Mouse (Mus musculus) lung, postnatal 0 days (tissue): ENCODE measurements around the gene Mrpl4. TPM values are rescaled to one million over a fixed set of nuclear protein-coding genes. Genes with fewer than 3 reads are reported as not detected.
"Not testable (repeated sequence)": the region's sequence is repeated elsewhere in the genome, so short reads cannot be mapped to it uniquely, and the experiment has no call there.

Experiments used
- ATAC-seq: fragments of 200-750 bp; cut with Nextera tagmentation; 2 replicates; pipeline ENCODE4 v1.8.0; 2017; ENCODE audit warnings: moderate library complexity
- DNase-seq: peaks from one replicate; pipeline ENCODE4 v3.0.0-alpha.2; 2016; ENCODE audit warnings: low spot score
- H3K27ac ChIP-seq: fragments of 300-500 bp; sonication (generic); 2 replicates; pipeline ENCODE4 v1.5.1; 2014; ENCODE audit warnings: antibody characterized with exemption, mild to moderate bottlenecking, low read length, mixed read lengths
- H3K27me3 ChIP-seq: fragments of 300-500 bp; sonication (generic); replicated peaks from 2 replicates; pipeline ENCODE4 v1.6.1; 2014; ENCODE audit warnings: low read length, mixed read lengths; ENCODE audit not compliant: insufficient read depth
- H3K36me3 ChIP-seq: fragments of 300-500 bp; sonication (generic); 2 replicates; pipeline ENCODE4 v1.6.1; 2014; ENCODE audit warnings: low read length, mixed read lengths; ENCODE audit not compliant: insufficient read depth
- H3K4me1 ChIP-seq: fragments of 300-500 bp; sonication (generic); 2 replicates; pipeline ENCODE4 v1.6.1; 2014; ENCODE audit warnings: antibody characterized with exemption, low read depth, low read length, mixed read lengths; ENCODE audit not compliant: insufficient read depth
- H3K4me2 ChIP-seq: fragments of 300-500 bp; sonication (generic); replicated peaks from 2 replicates; pipeline ENCODE4 v1.6.1; 2014; ENCODE audit warnings: low read depth, mild to moderate bottlenecking, low read length, moderate library complexity, mixed read lengths
- H3K4me3 ChIP-seq: fragments of 300-500 bp; sonication (generic); 2 replicates; pipeline ENCODE4 v1.5.1; 2014; ENCODE audit warnings: low read depth, low read length
- H3K9ac ChIP-seq: fragments of 300-500 bp; sonication (generic); replicated peaks from 2 replicates; pipeline ENCODE4 v1.6.1; 2014; ENCODE audit warnings: low read depth, mild to moderate bottlenecking
- H3K9me3 ChIP-seq: fragments of 300-500 bp; sonication (generic); 2 replicates; pipeline ENCODE4 v1.6.1; 2016; ENCODE audit warnings: low read length, mixed read lengths
- CTCF ChIP-seq: IDR thresholded peaks from 2 replicates; pipeline ENCODE4 v1.5.1; 2016; ENCODE audit warnings: antibody characterized with exemption, mild to moderate bottlenecking
- EP300 ChIP-seq: IDR thresholded peaks from 2 replicates; pipeline ENCODE4 v1.6.1; 2016; ENCODE audit warnings: antibody characterized with exemption, mild to moderate bottlenecking, control low read depth
- WGBS: fragments of 180-500 bp; shearing (Covaris S2); extraction: QIAGEN DNeasy Blood & Tissue Kit; methylation state at CpG from one replicate; pipeline ENCODE4 v1.1.7; 2014; 5-methylcytosine and 5-hydroxymethylcytosine counted together
- polyA plus RNA-seq: library from polyadenylated mRNA; unstranded; fragments of >200 nt; fragmentation: Nextera tagmentation; extraction: Ambion mirVana; gene quantifications from 2 replicates; pipeline ENCODE4 v1.2.1, GENCODE M21; 2015

The Mrpl4 gene
- polyA plus RNA-seq, 1 experiment from 2014 or later: 125 TPM

DNA sequence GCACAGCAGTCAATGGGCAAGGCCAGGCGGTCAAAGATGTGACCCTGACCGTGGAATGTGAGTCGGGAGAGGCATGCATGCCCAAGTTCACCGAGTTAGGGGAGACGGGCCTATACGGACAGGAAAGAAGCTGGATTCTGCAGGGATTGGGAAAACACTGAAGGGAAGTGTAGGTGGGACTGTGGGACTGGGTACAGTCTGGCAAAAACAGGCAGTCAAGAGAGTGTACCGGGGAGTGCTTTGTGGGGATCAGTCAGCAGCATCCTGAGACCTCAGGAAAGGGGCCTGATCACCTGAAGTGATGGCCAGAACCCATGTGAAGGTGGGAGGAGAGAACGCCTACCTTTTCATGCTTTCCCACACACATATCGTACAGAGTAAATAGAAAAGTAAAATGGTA, 33.0 kb downstream of the Mrpl4 start:
- H3K9me3 ChIP-seq: no peaks in the 10 kb centered on the region
- no peak overlapping the region for H3K9ac ChIP-seq
- H3K4me3 ChIP-seq: no peak overlapping the region
- no peaks in the 10 kb centered on the region for H3K36me3 ChIP-seq
- 37% methylated on average over 9 of the region's 9 CpGs for WGBS
- DNase-seq: no peak
- peaks cover 42% of the 10 kb centered on the region for H3K27me3 ChIP-seq
- no peak overlapping the region for H3K4me2 ChIP-seq
- no peak for ATAC-seq
- peaks cover 9% of the 10 kb centered on the region; the same call in 1 of the 2 replicates for H3K4me1 ChIP-seq
- TF ChIP-seq EP300 (no peak), CTCF (no peak)
- H3K27ac ChIP-seq: no peak overlapping the region

- H3K4me1 ChIP-seq: peaks cover 9% of the 10 kb centered on the region; the same call in 1 of the 2 replicates
These were observed 33.6 kb downstream of the Mrpl4 start for GRCm38 (mm10) chr9:21036161-21036560.

GRCm38 (mm10) chr9:21036666-21037065, 34.1 kb downstream of the Mrpl4 start:
- Histone ChIP-seq H3K4me2 (0 out of 2 replicates have a peak overlapping the region, but pooled peaks have one; percentile 57), H3K4me1 (peaks cover 9% of the 10 kb centered on the region; the same call in 1 of the 2 replicates), H3K27ac (no peak overlapping the region), H3K9me3 (no peaks in the 10 kb centered on the region), H3K9ac (no peak overlapping the region), H3K4me3 (no peak overlapping the region), H3K27me3 (peaks cover 42% of the 10 kb centered on the region), H3K36me3 (no peaks in the 10 kb centered on the region)
- DNase-seq (no peak), ATAC-seq (no peak)
- 6% methylated on average over 22 of the region's 22 CpGs for WGBS
- TF ChIP-seq CTCF (no peak), EP300 (no peak)

More at GRCm38 (mm10) chr9:21036161-21036560, 33.6 kb downstream of the Mrpl4 start:
- Histone ChIP-seq H3K4me3 (no peak overlapping the region), H3K36me3 (no peaks in the 10 kb centered on the region), H3K4me2 (no peak overlapping the region), H3K9ac (no peak overlapping the region), H3K27ac (no peak overlapping the region), H3K27me3 (peaks cover 42% of the 10 kb centered on the region), H3K9me3 (no peaks in the 10 kb centered on the region)
- 17% methylated on average over 20 of the region's 20 CpGs for WGBS
- TF ChIP-seq EP300: no peak
- no peak for TF ChIP-seq CTCF
- DNase-seq: no peak
- ATAC-seq: no peak

DNA sequence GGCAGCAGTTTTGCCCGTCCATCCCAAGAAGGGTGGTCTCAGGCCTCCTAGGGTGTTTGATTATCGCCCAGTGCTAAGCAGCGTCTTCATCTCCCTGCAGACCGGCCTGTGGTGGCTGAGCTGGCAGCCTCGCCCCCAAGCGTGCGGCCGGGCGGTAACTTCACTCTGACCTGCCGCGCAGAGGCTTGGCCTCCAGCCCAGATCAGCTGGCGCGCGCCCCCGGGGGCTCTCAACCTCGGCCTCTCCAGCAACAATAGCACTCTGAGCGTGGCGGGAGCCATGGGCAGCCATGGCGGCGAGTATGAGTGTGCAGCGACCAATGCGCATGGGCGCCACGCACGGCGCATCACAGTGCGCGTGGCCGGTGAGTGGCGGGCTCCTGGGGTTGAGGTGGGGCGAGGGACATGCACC, 34.9 kb downstream of the Mrpl4 start:
- DNase-seq: peak; percentile 68
- TF ChIP-seq EP300 (no peak), CTCF (no peak)
- Histone ChIP-seq H3K27me3 (peaks cover 42% of the 10 kb centered on the region), H3K9me3 (no peaks in the 10 kb centered on the region), H3K9ac (no peak overlapping the region), H3K4me2 (peak overlapping the region; percentile 57), H3K36me3 (no peaks in the 10 kb centered on the region), H3K4me1 (peaks cover 9% of the 10 kb centered on the region; the same call in 1 of the 2 replicates), H3K4me3 (peak overlapping the region; percentile 27), H3K27ac (no peak overlapping the region)
- 3% methylated on average over 30 of the region's 31 CpGs for WGBS
- ATAC-seq: peak; percentile 39

GRCm38 (mm10) chr9:21039779-21040178, 37.2 kb downstream of the Mrpl4 start:
- H3K9me3 ChIP-seq: no peaks in the 10 kb centered on the region
- no peak overlapping the region for H3K9ac ChIP-seq
- H3K27ac ChIP-seq: no peak overlapping the region
- H3K4me1 ChIP-seq: 0 out of 2 replicates have a peak, but pooled peaks cover 5% of the 10 kb centered on the region
- H3K36me3 ChIP-seq: no peaks in the 10 kb centered on the region
- no peak overlapping the region for H3K4me3 ChIP-seq
- WGBS: 67% methylated on average over 3 of the region's 3 CpGs
- TF ChIP-seq CTCF: no peak
- no peak for TF ChIP-seq EP300
- H3K4me2 ChIP-seq: no peak overlapping the region
- DNase-seq: no peak
- ATAC-seq: no peak
- peaks cover 27% of the 10 kb centered on the region for H3K27me3 ChIP-seq

DNA sequence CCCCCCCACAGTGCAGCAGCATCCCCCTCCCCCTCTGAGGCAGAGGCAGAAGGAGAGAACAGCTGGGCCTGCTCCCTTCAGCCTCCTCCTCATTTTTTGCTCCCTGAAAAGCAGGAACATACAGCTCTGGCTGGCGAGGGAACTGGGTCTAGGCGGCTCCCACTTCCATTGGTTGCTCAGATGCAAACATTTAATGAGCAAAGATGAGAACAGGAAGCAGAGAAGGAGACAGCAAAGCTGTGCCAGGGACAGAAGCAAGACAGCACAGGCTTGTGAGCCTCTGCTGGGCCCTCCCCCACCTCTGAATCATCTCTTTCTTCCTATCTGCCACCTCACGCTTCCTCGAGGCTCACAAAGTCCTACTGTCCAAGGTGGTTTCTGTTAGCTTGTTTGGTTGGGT, 38.8 kb downstream of the Mrpl4 start:
- H3K36me3 ChIP-seq: no peaks in the 10 kb centered on the region
- peaks cover 13% of the 10 kb centered on the region for H3K27me3 ChIP-seq
- no peak overlapping the region for H3K4me2 ChIP-seq
- H3K9me3 ChIP-seq: no peaks in the 10 kb centered on the region
- no peak for ATAC-seq
- no peak overlapping the region for H3K27ac ChIP-seq
- H3K4me3 ChIP-seq: no peak overlapping the region
- WGBS: 40% methylated on average over 4 of the region's 4 CpGs
- no peak for DNase-seq
- no peak overlapping the region for H3K9ac ChIP-seq
- TF ChIP-seq CTCF (no peak), EP300 (no peak)
- 0 out of 2 replicates have a peak, but pooled peaks cover 5% of the 10 kb centered on the region for H3K4me1 ChIP-seq

DNA sequence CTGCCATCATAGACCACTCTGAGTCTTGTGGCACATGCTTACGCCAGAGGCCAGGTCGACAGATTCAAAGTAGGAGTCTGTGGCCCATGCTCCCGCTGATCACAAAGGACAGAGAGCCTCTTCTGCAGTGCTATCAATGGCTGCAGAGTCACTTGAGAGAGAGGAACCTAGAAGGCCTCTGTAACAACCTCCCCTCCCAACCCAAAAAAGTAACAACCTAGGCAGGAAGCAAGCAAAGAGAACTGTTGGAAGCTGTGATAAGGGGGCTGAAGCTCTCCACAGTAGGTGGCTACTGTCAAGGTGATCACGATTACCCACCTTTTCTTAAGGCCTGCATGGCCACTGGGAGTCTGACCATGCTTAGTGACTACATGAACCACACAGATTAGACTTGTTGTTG, 41.0 kb downstream of the Mrpl4 start:
- TF ChIP-seq EP300 (no peak), CTCF (no peak)
- H3K4me3 ChIP-seq: no peak overlapping the region
- H3K36me3 ChIP-seq: no peaks in the 10 kb centered on the region
- WGBS: 82% methylated on average over 4 of the region's 4 CpGs
- H3K4me1 ChIP-seq: no peaks in the 10 kb centered on the region
- DNase-seq (no peak), ATAC-seq (no peak)
- no peak overlapping the region for H3K27ac ChIP-seq
- H3K9ac ChIP-seq: no peak overlapping the region
- H3K4me2 ChIP-seq: no peak overlapping the region
- H3K27me3 ChIP-seq: no peaks in the 10 kb centered on the region; the same call in 1 of the 2 replicates
- no peaks in the 10 kb centered on the region for H3K9me3 ChIP-seq

DNA sequence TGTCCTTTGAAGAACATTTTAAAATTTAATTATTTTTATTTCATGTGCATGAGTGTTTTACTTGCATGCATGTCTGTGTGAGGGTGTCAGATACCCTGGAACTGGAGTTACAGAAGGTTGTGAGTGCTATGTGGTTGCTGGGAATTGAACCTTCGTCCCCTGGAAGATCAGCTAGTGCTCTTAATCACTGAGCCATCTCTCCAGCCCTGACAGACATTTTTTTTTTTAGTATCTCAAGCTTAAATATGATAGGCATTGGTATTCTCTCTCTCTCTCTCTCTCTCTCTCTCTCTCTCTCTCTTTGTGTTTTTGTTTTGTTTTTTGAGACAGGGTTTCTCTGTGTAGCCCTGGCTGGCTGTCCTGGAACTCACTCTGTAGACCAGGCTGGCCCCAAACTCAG, 42.2 kb downstream of the Mrpl4 start:
- not testable (repeated sequence) for H3K27ac ChIP-seq, ATAC-seq, H3K4me1 ChIP-seq, H3K27me3 ChIP-seq, DNase-seq, H3K36me3 ChIP-seq, H3K4me2 ChIP-seq, H3K4me3 ChIP-seq, H3K9me3 ChIP-seq, H3K9ac ChIP-seq
- WGBS: 38% methylated on average over 1 of the region's 1 CpGs
